Mouse (Mus musculus): Measurements from ENCODE around the gene Reg2. TPM values are rescaled to one million over a fixed set of nuclear protein-coding genes. Genes with fewer than 3 reads are reported as not detected.
"Not testable (repeated sequence)": the region's sequence is repeated elsewhere in the genome, so short reads cannot be mapped to it uniquely, and the experiment has no call there.

Reg2 gene
- not detected for total RNA-seq (2021)

DNA sequence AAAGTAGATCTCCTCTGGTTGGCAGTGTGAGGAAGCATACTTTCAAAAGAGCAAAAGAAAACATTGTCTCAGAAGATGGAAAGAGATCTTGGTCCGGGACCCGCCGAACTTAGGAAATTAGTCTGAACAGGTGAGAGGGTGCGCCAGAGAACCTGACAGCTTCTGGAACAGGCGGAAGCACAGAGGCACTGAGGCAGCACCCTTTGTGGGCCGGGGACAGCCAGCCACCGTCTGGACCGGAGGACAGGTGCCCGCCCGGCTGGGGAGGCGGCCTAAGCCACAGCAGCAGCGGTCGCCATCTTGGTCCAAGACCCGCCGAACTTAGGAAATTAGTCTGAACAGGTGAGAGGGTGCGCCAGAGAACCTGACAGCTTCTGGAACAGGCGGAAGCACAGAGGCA lies at the start of gene Reg2:
Reg2 (plus strand) TSS at position 301 of the 400 bp plus-strand sequence.
- DNase-seq; intact Hi-C loops (cut with DNase I): not testable (repeated sequence)

DNA sequence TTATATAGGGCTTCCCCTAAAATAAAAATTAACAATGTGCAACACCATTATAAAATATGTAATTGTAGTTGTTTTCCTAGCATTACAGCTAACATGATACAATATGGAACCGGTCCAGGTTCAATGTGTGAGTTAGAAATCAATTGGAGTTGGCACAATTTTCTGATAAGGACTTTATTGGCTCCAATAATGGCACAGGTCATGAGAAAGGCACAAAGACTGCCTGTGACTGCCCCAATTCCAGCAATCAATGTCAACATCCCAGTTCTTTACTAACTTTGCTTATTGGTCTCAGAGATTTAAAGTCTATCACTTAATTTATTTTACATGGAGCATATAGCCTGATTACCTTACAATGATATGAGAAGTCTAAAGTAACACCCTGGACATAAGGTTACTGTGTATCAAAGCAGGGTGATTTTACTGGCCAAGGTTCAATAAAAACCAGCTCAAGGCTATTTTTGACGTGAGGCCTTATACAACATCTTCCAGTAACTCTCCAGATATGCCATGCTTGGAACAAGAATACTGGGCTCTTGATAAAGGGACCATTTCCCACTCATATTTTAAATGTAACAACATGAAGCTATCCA lies 33.4 kb upstream of the Reg2 start:
- intact Hi-C loops (cut with DNase I), result no loop called here

DNA sequence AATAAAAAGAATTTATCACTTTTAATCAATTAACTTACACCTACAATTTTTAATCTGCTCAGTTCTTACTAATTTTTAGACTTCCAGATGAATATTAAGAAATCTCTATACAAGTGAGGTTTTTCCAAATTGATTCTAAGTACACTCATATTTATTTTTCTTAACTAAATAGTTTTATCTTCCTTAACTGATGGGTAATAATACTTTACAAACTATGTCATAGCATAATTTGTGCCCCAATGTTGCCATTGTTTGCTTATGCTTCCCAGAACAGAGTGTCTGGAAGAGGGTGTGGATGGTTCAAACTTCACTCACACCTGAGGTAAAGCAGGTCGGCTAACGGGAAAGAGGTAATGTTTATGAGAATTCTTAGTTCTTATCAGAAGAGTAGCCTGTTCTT lies 25.1 kb upstream of the Reg2 start, which contains the start of gene Reg3b:
Reg3b (plus strand) TSS at position 301 of the 400 bp plus-strand sequence.
- no peak for DNase-seq
- intact Hi-C loops (cut with DNase I), result no loop called here

More for the DNA sequence above, 33.4 kb upstream of the Reg2 start:
- DNase-seq, result no peak

DNA sequence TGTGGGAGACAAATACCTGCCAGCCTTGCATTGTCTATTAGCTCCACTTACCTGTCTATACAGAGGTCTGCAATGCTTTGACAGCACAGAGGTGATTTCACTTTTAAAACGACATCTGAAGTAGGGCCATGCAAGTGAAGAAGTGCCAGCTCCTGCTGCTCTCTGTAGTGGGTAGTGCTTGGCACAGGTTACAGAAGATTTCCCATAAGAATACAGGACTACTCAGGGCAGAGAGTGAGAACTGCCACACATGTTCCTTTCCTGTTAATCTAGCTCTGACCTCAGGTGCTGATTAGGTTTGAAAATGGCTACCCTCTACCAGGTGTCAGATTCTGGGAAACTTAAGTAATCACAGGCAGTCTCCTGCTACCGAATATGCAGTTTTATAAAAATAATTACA lies 16.7 kb upstream of the Reg2 start, which contains the start of gene Reg3d:
Reg3d (minus strand) TSS at position 101 of the 400 bp plus-strand sequence.
- intact Hi-C loops (cut with DNase I), result no loop called here
- DNase-seq, result no peak

DNA sequence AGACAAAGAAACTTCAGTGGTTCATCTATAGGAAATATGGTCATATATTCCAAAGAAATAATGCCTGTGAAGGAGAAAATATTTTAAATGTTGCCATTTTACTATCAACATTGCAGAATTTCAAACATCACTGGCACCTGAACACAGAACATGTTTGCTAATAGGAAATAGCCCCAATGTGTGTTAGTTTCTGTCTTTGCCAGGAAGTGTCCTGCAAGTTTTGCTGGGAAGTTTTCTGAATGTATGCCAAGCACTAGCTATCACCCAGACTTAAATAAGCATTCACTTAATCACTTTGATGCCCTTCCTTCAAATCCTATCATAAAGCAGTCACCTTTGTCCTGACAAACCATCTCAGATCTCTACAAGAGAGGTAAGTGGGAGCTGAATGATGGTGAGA lies 15.0 kb upstream of the Reg2 start, which contains the start of gene Reg3a:
Reg3a (plus strand) TSS at position 301 of the 400 bp plus-strand sequence.
- intact Hi-C loops (cut with DNase I), result no loop called here
- DNase-seq, result no peak

DNA sequence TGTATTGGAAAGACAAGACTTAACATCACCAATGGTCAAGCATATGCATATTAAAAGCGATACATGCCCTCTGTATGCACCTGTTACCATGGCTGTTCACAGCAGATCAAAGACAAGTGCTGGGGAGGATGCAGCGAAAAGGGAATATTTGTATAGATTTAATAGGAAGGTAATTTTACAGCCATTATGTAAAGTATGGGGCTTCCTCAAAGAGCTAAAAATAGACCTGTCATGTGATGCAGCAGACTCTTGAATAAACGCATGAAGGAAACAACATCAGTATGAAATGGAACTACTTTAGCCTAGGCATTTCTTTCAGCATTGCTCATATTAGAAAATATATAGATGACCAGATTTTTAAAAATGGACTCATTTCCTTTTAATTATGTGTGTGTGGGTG lies 9.8 kb upstream of the Reg2 start:
- intact Hi-C loops (cut with DNase I), result no loop called here
- no peak for DNase-seq

DNA sequence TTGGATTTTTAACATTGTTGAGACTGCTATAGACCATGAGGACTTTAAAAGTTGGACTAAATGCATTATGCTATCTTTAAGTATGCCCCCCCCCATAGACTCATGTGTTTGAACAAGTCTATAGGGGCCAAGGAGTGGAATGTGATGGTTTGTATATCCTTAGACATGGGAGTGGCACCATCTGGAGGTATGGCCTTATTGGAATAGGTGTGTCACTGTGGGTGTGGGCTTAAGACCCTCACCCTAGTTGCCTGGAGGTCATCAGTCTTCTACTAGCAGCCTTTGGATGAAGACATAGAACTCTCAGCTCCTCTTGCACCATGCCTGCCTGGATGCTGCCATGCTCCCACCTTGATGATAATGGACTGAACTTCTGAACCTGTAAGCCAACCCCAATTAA lies 27.0 kb downstream of the Reg2 start, which contains the start of gene Reg1:
Reg1 (plus strand) TSS at position 301 of the 400 bp plus-strand sequence.
- DNase-seq; intact Hi-C loops (cut with DNase I): not testable (repeated sequence)

DNA sequence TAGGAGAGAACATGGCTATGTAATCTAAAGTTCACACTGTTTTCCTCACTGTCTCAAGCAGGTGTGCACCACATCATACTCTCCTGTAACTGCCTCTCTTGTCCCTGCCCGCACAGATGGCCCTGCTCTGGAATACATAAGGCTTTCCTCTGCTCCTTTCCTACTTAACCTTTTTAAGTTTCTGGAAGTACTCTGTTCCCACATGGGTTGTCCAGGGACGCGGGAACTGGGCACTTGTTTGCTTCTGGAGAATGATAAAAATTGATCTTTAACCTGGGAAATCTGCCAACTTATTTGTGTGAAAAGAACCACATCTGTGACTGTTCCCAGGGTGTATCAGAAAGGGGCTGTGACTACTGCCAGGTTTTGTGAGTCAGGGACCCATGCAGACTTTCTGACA lies 30.1 kb downstream of the Reg2 start:
- no peak for DNase-seq
- intact Hi-C loops (cut with DNase I), result no loop called here

DNA sequence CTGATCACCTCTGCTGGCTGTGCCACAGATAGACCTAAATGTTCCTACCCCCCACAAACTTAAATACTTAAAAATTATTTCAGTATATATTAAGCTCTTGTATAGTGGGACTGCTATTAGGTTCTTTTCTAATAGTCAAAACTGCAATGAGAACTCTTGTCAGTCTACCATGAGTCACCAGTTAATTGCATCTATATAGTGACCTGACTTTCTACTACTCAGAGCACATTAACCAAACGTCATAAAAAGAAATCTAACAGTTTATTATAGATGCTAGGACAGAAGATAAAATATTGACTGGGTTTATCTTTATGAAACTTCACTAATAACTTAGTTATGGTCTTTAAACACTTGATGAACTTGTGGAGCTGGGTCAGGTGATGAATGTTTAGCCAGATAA lies 51.8 kb downstream of the Reg2 start:
- intact Hi-C loops (cut with DNase I), result no loop called here

DNA sequence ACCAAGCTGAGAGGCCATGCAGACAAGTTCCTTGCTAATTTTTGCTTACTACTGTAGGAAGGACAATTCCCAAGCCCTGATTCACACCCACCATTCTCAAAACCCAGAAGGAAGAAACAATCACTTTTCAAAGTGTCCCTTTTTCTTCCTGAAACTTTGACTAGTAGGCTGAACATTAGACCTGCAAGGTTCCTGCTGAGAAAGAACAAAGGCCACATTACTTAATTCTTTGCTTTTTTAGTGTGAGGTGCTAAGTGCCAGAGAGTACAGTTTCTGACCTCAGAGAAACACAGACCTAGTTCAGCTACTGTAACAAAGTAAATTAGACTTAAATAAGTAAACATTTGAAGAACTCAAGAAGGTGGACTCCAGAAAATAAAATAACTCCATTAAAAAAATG lies 53.0 kb downstream of the Reg2 start:
- intact Hi-C loops (cut with DNase I), result no loop called here
- no peak for DNase-seq

More for the DNA sequence above, 51.8 kb downstream of the Reg2 start:
- DNase-seq, result no peak

DNA sequence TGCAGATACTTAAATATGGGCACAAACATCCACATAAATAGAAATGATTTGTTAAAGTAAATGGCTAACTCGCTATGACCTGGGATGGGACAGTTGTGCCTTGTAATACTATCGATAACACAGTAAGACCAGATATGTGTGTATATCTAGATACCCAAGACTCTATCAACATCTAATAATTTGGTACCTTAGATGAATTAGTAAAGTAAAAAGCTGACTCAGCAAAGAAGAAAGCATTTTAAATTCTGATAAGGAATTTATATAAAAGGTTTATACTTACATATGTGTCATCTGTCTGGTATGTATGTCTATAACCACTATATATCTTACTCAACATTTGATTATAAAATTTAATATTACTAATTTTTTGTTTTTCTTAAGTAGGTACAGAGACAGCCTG lies 57.4 kb downstream of the Reg2 start:
- intact Hi-C loops (cut with DNase I), result no loop called here
- no peak for DNase-seq

Other genes starting within 250 kb of the Reg2 start
- gene Reg3b, start 25.0 kb upstream of the Reg2 start, total RNA-seq (2021), result not detected
- not detected for gene Reg3d, start 16.8 kb upstream of the Reg2 start, total RNA-seq (2021)
- not detected for gene Reg3a, start 14.9 kb upstream of the Reg2 start, total RNA-seq (2021)
- gene Reg1, start 27.1 kb downstream of the Reg2 start, total RNA-seq (2021), result not detected
- not detected for gene Reg3g, start 73.2 kb downstream of the Reg2 start, total RNA-seq (2021)

Measured in left cerebral cortex, postnatal 4 days (tissue).